Mouse (Mus musculus): ENCODE measurements around the gene Mamstr. TPM values are rescaled to one million over a fixed set of nuclear protein-coding genes. Genes with fewer than 3 reads are reported as not detected.

Mamstr gene
- total RNA-seq, 2 experiments from 2014 or later, result 2.2 to 2.6 TPM

DNA sequence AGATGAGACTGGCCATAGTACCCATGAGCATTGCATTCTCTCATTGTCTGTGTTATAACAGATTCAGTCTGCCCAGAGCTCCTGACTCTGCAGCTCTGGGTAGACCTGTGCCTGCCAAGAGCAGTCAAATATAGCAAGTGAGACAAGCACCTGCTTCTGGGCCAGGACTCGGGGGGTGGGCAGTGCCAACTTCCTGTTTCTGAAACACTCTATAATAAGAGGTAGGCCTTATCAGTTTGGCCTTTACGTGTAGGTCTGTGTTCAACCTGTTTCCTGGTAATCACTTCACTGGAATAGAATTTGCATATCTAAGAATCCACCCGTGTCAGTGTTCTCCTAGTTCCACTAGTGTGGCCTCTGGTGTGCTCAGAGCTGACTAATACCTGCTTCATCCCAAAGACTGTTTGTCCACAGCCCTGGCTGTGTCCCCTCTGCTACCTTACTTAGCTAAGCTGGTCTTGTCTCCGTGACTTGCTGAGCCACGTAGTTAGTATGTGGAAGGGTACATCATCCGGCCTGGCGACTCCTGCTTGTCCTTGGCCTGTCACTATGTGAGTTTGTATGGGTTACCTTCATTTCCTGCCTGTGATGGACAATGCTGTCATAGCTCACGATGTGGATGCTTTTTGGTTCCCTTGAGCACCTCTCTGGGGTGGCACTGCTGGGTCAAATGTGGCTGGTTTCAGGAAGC is 41.4 kb downstream of the Mamstr start:
- intact Hi-C loops (cut with DNase I), result loop anchor here (5.0 kb wide), 1 partner anchor 84 kb away; no protein-coding TSS in a partner anchor
- DNase-seq (ENCODE audit: low spot score in 2 of 2), result no peak

DNA sequence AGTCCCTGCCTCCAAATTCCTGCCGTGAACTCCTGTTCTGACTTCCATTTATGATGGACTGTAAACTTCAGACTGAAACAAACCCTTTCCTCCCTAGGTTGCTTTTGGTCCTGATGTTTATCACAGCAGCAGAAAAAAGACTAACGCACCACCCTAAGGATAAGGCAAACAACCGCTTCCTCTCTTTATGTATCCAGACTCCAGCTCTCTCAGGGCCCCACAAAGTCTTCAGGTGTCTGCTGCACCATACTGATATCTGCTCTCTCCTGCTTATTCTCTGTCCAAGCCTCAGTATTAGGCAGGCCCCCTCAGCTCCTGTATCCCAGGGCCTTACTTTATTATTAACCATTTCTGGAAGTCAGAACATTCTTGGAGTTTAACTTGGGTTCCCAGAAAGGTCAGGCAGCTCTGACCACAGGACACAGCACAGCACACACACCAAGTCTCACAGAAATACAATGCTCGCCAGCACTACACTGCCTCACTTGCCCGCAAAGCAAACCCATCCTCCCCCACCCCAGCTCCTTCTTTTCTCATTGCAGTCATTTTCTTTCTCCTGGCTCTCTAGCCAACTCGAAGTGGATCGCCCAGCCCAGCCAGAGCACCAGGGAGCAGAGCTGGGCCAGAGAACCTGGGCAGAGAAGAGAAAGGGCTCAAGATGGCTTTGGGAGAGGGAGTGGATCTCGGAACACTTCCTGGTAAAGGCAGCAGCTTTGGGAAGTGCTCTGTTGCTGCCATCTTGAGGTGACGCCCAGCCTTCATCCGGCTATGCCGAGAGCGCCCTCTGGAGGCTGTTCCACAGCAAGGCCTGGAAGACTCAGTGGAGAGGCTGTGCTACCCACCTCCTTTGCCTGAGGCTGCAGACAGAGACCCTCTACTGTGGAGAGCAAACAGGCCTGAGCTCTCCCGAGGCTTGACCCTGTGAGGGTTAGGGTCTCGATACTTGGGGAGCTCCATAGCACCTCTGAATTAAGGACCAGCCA is 42.7 kb downstream of the Mamstr start:
- intact Hi-C loops (cut with DNase I), result loop anchor here (5.0 kb wide), 1 partner anchor 85 kb away; no protein-coding TSS in a partner anchor

GRCm38 (mm10) chr7:45683396-45684050 is 43.7 kb downstream of the Mamstr start, which contains the start of gene Ntn5:
Gene Ntn5, plus strand, starts transcription at chr7:45684022.
- no peak for DNase-seq (ENCODE audit: low spot score in 2 of 2)
- intact Hi-C loops (cut with DNase I), result loop anchor here (5.0 kb wide), 1 partner anchor 86 kb away; no protein-coding TSS in a partner anchor

More for the DNA sequence above, 42.7 kb downstream of the Mamstr start:
- DNase-seq (ENCODE audit: low spot score in 2 of 2), result peak; percentile 88 to 90

DNA sequence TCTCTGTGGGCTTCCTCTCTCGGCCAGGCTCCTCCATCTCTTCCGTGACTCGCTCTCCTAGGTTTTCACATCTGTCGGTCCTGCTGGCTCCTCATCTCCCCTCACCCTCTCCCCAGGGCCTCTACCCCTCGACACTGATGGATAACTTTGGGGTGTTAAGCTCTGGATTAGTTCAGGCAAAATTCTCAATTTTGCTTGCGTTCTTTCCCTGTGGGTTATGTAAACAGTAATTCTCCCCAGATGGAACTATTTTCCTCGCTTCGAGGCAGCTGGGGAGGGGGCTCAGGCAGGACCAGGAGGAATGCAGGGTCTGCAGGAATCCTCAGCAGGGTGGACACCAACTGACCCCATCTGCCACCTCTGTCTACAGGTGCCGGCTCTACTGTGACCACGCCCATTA is 46.0 kb downstream of the Mamstr start:
- intact Hi-C loops (cut with DNase I), result no loop called here
- no peak for DNase-seq (ENCODE audit: low spot score in 2 of 2)

GRCm38 (mm10) chr7:45686841-45687240 is 47.1 kb downstream of the Mamstr start:
- intact Hi-C loops (cut with DNase I), result no loop called here
- no peak for DNase-seq (ENCODE audit: low spot score in 2 of 2)

DNA sequence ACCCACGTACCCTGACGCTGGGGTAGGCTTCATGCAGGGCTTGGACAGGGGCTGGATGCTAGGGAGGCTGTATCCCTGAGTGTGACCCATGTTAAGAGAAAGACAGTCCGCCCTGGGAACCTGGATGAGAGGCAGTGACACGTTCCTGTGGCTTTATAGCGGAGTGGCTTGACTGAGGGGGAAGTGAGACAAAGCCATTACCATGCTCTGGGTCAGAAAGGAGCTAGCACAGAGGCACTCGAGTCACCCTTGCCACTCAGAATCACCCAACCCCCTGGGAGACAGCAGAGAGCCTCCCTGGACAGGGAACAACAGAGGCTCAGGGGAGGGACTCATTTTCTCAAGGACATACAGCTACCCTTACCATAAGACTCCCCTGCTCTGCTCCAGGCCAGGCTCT is 49.3 kb downstream of the Mamstr start:
- intact Hi-C loops (cut with DNase I), result no loop called here
- DNase-seq (ENCODE audit: low spot score in 2 of 2), result no peak

GRCm38 (mm10) chr7:45689800-45690199 is 50.0 kb downstream of the Mamstr start:
- no peak for DNase-seq (ENCODE audit: low spot score in 2 of 2)
- intact Hi-C loops (cut with DNase I), result no loop called here

- intact Hi-C loops (cut with DNase I), result no loop called here
Measured at GRCm38 (mm10) chr7:45692364-45692763, 52.6 kb downstream of the Mamstr start.

GRCm38 (mm10) chr7:45693921-45694591 is 54.3 kb downstream of the Mamstr start, which contains the start of gene Sec1:
Gene Sec1, minus strand, starts transcription at chr7:45694402.
- DNase-seq (ENCODE audit: low spot score in 2 of 2), result no peak
- intact Hi-C loops (cut with DNase I), result no loop called here

More at GRCm38 (mm10) chr7:45692364-45692763, 52.6 kb downstream of the Mamstr start:
- no peak for DNase-seq (ENCODE audit: low spot score in 2 of 2)

DNA sequence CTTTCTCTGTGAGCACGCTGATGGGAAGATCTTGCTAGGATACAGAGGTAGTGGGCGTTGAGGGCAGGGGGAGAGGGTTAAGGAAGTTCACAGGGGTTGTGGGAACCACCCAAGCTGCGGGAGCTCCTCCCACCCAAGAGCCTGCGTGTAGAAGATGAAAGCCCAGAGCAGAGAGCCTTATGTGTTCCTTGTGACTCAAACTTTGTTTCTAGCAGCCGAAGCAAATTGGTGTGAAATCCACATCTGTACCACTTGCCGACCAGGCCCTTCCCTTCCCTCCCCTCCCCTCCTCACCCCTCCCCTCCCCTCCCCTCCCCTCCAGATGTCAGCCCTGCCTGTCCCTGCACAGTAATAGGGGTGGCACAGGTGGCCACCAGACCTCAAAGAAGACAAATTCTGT is 55.3 kb downstream of the Mamstr start:
- intact Hi-C loops (cut with DNase I), result loop anchor here (5.0 kb wide), 1 partner anchor 53 kb away; no protein-coding TSS in a partner anchor

More for the DNA sequence above, 55.3 kb downstream of the Mamstr start:
- no peak for DNase-seq (ENCODE audit: low spot score in 2 of 2)

Other genes with a start within 250 kb of the Mamstr start
- 100 to 1,000 TPM; 373 to 398 TPM for gene Snrnp70, start 244.2 kb upstream of the Mamstr start, total RNA-seq (2021)
- gene Kcna7, start 234.3 kb upstream of the Mamstr start, total RNA-seq (2021), result under 1 TPM in 1 of 2 experiments, not detected in 1; 0.15 TPM
- gene Ntf5, start 226.3 kb upstream of the Mamstr start, total RNA-seq (2021), result not detected
- not detected for gene Lhb, start 219.2 kb upstream of the Mamstr start, total RNA-seq (2021)
- 10 to 100 TPM; 14.4 to 16.3 TPM for gene Gys1, start 205.1 kb upstream of the Mamstr start, total RNA-seq (2021)
- 10 to 100 TPM; 32.1 to 35.6 TPM for gene Ruvbl2, start 201.9 kb upstream of the Mamstr start, total RNA-seq (2021)
- 100 to 1,000 TPM; 287 to 302 TPM for gene Ftl1, start 180.1 kb upstream of the Mamstr start, total RNA-seq (2021)
- 10 to 100 TPM; 75.0 to 81.0 TPM for gene Bax, start 173.1 kb upstream of the Mamstr start, total RNA-seq (2021)
- gene Tulp2, start 158.1 kb upstream of the Mamstr start, total RNA-seq (2021), result not detected
- 1 to 10 TPM in 1 of 2 experiments, under 1 TPM in 1; 0.88 to 1.7 TPM for gene Gm45808, start 153.2 kb upstream of the Mamstr start, total RNA-seq (2021)
- 1 to 10 TPM; 2.8 to 2.9 TPM for gene Dhdh, start 151.2 kb upstream of the Mamstr start, total RNA-seq (2021)
- gene Nucb1, start 129.6 kb upstream of the Mamstr start, total RNA-seq (2021), result 100 to 1,000 TPM; 109 to 110 TPM
- gene Ppp1r15a, start 113.7 kb upstream of the Mamstr start, total RNA-seq (2021), result 10 to 100 TPM; 24.2 to 33.3 TPM
- gene Plekha4, start 113.6 kb upstream of the Mamstr start, total RNA-seq (2021), result 1 to 10 TPM; 1.0 to 2.4 TPM
- gene Hsd17b14, start 85.1 kb upstream of the Mamstr start, total RNA-seq (2021), result not detected
- gene Bcat2, start 69.8 kb upstream of the Mamstr start, total RNA-seq (2021), result 10 to 100 TPM; 22.6 to 25.2 TPM
- gene Fgf21, start 24.5 kb upstream of the Mamstr start, total RNA-seq (2021), result not detected
- gene Fut1, start 22.7 kb upstream of the Mamstr start, total RNA-seq (2021), result not detected
- under 1 TPM in 1 of 2 experiments, not detected in 1; 0.26 TPM for gene Izumo1, start 18.2 kb upstream of the Mamstr start, total RNA-seq (2021)
- 10 to 100 TPM; 11.2 to 11.3 TPM for gene Rasip1, start 12.5 kb upstream of the Mamstr start, total RNA-seq (2021)
- gene Fut2, start 26.4 kb downstream of the Mamstr start, total RNA-seq (2021), result under 1 TPM; 0.19 to 0.46 TPM
- gene Ntn5, start 44.0 kb downstream of the Mamstr start, total RNA-seq (2021), result 1 to 10 TPM in 1 of 2 experiments, under 1 TPM in 1; 0.91 to 1.5 TPM
- under 1 TPM; 0.20 to 0.30 TPM for gene Sec1, start 54.4 kb downstream of the Mamstr start, total RNA-seq (2021)
- 100 to 1,000 TPM; 168 to 172 TPM for gene Car11, start 59.9 kb downstream of the Mamstr start, total RNA-seq (2021)
- gene Dbp, start 65.1 kb downstream of the Mamstr start, total RNA-seq (2021), result 10 to 100 TPM; 68.7 to 83.5 TPM
- gene Rpl18, start 75.5 kb downstream of the Mamstr start, total RNA-seq (2021), result 100 to 1,000 TPM; 369 to 389 TPM
- gene Sphk2, start 78.0 kb downstream of the Mamstr start, total RNA-seq (2021), result 10 to 100 TPM; 28.8 to 32.7 TPM
- gene Fam83e, start 81.2 kb downstream of the Mamstr start, total RNA-seq (2021), result under 1 TPM; 0.24 to 0.34 TPM
- not detected for gene Spaca4, start 85.8 kb downstream of the Mamstr start, total RNA-seq (2021)
- 100 to 1,000 TPM; 261 to 275 TPM for gene Lmtk3, start 143.8 kb downstream of the Mamstr start, total RNA-seq (2021)
- 10 to 100 TPM in 1 of 2 experiments, 1 to 10 TPM in 1; 10.0 to 13.0 TPM for gene Sult2b1, start 144.7 kb downstream of the Mamstr start, total RNA-seq (2021)
- gene Cyth2, start 174.6 kb downstream of the Mamstr start, total RNA-seq (2021), result 100 to 1,000 TPM; 227 to 229 TPM
- 1 to 10 TPM; 1.8 to 1.9 TPM for gene Kcnj14, start 184.8 kb downstream of the Mamstr start, total RNA-seq (2021)
- gene Grwd1, start 191.0 kb downstream of the Mamstr start, total RNA-seq (2021), result 10 to 100 TPM; 21.0 to 22.2 TPM
- gene Kdelr1, start 232.8 kb downstream of the Mamstr start, total RNA-seq (2021), result 10 to 100 TPM; 87.1 to 98.6 TPM
- 10 to 100 TPM; 21.2 to 22.3 TPM for gene Grin2d, start 238.4 kb downstream of the Mamstr start, total RNA-seq (2021)